Mouse (Mus musculus) left cerebral cortex, postnatal 36 days (tissue): ENCODE data around the gene Gm6356. TPM values are rescaled to one million over a fixed set of nuclear protein-coding genes. Genes with fewer than 3 reads are reported as not detected.
"Not testable (repeated sequence)": the region's sequence is repeated elsewhere in the genome, so short reads cannot be mapped to it uniquely, and the experiment has no call there.

Experiments
- DNase-seq, 2 experiments: peaks; one replicate each; pipeline ENCODE4 v3.0.0; 2021 to 2022; ENCODE audit warnings: low spot score in 2 of 2, mixed read lengths in 1 of 2
- intact Hi-C: fragments of 180-260 bp; cut with DNase I; formaldehyde crosslinking; loops from one replicate; pipeline ENCODE4 v1.15.1; 2025
- total RNA-seq, 2 experiments: library from RNA; stranded (reverse); gene quantifications; 2 replicates each; pipeline ENCODE4 v1.2.3; 2021

The Gm6356 gene
- total RNA-seq, result not detected

DNA sequence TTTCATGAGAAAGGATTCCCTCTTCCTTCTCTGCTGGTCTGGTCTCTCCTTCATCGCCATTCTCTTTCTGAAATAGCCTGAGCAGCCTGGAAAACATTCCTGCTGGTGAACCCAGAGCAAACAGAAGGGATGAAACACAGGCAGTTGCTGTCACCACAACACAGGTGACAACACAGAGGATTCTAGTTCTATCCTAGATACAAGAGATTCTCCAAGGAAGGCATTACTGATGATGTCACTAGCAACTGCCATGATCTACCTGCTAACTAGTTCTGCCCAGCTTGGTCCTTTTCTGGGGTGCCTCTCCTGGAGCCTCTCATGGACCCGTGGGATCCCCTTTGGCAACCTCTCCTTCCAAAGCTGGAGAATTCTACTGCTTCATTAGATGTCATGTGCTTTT, at the start of gene Gm6356:
Gm6356 (minus strand) TSS at position 101 of the 400 bp plus-strand sequence.
- intact Hi-C loops, DNase-seq: not testable (repeated sequence)

Other genes with a start within 250 kb of the Gm6356 start
- gene Gm3636, start 231.5 kb downstream of the Gm6356 start, total RNA-seq, result 1 to 10 TPM; 1.8 to 4.1 TPM
- gene Gm8362, start 199.4 kb downstream of the Gm6356 start, total RNA-seq, result not detected
- under 1 TPM; 0.27 to 0.57 TPM for gene Gm3642, start 133.5 kb downstream of the Gm6356 start, total RNA-seq
- 1 to 10 TPM; 1.3 to 1.6 TPM for gene Gm3667, start 83.9 kb downstream of the Gm6356 start, total RNA-seq
- gene Gm10406, start 53.6 kb upstream of the Gm6356 start, total RNA-seq, result under 1 TPM; 0.22 to 0.41 TPM
- not detected for gene Gm3685, start 71.2 kb upstream of the Gm6356 start, total RNA-seq
- gene Gm3696, start 126.8 kb upstream of the Gm6356 start, total RNA-seq, result 1 to 10 TPM; 2.1 to 2.6 TPM
- not detected for gene Gm6676, start 151.6 kb upstream of the Gm6356 start, total RNA-seq
- 1 to 10 TPM; 1.3 to 2.0 TPM for gene Gm3512, start 200.7 kb upstream of the Gm6356 start, total RNA-seq
- gene Gm16434, start 220.7 kb upstream of the Gm6356 start, total RNA-seq, result not detected